Mouse (Mus musculus) Patski (cell line): ENCODE data around the gene Scamp4. TPM values are rescaled to one million over a fixed set of nuclear protein-coding genes. Genes with fewer than 3 reads are reported as not detected.
"Not testable (repeated sequence)": the region's sequence is repeated elsewhere in the genome, so short reads cannot be mapped to it uniquely, and the experiment has no call there.

Experiments
- ATAC-seq: fragments of 100-300 bp; one replicate; pipeline ENCODE4 v1.8.0; 2021
- CTCF ChIA-PET: fragments of 350-600 bp; sonication (Branson Sonifier 250); formaldehyde crosslinking; loops from one replicate; lab custom pipeline; 2022; ENCODE audit warnings: inconsistent platforms; lab: Charles Lee
- POLR2A ChIA-PET: fragments of 350-600 bp; sonication (Branson Sonifier 250); formaldehyde crosslinking; loops from one replicate; lab custom pipeline; 2022; ENCODE audit warnings: antibody characterized with exemption, inconsistent platforms; lab: Charles Lee
- DNase-seq: peaks from one replicate; pipeline ENCODE4 v3.0.0-alpha.2; 2011; ENCODE audit warnings: low read depth, low spot score
- H3K27me3 ChIP-seq: fragments of 371-371 bp; one replicate; pipeline ENCODE4 v1.5.1; 2021
- CTCF ChIP-seq: fragments of 100-300 bp; IDR thresholded peaks from one replicate; pipeline ENCODE4 v1.5.1; 2021
- in situ Hi-C: fragments of 300-500 bp; cut with MboI; formaldehyde crosslinking; loops from 3 replicates; pipeline ENCODE4 v1.11.1; 2018; ENCODE audit warnings: low pct_unique_long_range_greater_than_20kb, mixed read lengths
- polyA plus RNA-seq: library from polyadenylated mRNA; unstranded; gene quantifications from one replicate; pipeline ENCODE4 v1.2.3, GENCODE M21; 2021

Gene Scamp4
- polyA plus RNA-seq, 1 experiment from 2014 or later = 76.6 TPM

- CTCF ChIA-PET = interaction anchor here (1.0 to 1.6 kb wide), 2 partner anchors 31 to 44 kb away, joined by 3 to 4 read pairs; no protein-coding TSS in a partner anchor
- no peak for TF ChIP-seq CTCF
- H3K27me3 ChIP-seq = no peaks in the 10 kb centered on the region
- POLR2A ChIA-PET = interaction anchor here (2.5 kb wide), 1 partner anchor 33 kb away, joined by 9 read pairs; no protein-coding TSS in a partner anchor
- in situ Hi-C loops = no loop called here
- ATAC-seq (no peak), DNase-seq (no peak)
Observed at GRCm38 (mm10) chr10:80621690-80621939, 18.9 kb downstream of the Scamp4 start.

GRCm38 (mm10) chr10:80621940-80622660 lies 19.4 kb downstream of the Scamp4 start:
- DNase-seq (peak; percentile 99), ATAC-seq (peak; percentile 69)
- in situ Hi-C loops = no loop called here
- CTCF ChIA-PET = interaction anchor here (0.8 to 1.6 kb wide), 3 partner anchors 31 to 44 kb away, joined by 3 to 4 read pairs (median 3); no protein-coding TSS in a partner anchor
- TF ChIP-seq CTCF = no peak
- POLR2A ChIA-PET = interaction anchor here (0.9 to 2.5 kb wide), 4 partner anchors 32 to 92 kb away, joined by 3 to 9 read pairs (median 4); no protein-coding TSS in a partner anchor
- H3K27me3 ChIP-seq = no peaks in the 10 kb centered on the region

- no peak for ATAC-seq
- no peak for TF ChIP-seq CTCF
- DNase-seq = no peak
- in situ Hi-C loops = no loop called here
- POLR2A ChIA-PET = interaction anchor here (0.7 to 2.5 kb wide), 6 partner anchors 27 to 91 kb away, joined by 3 to 9 read pairs (median 4); no protein-coding TSS in a partner anchor
- no peaks in the 10 kb centered on the region for H3K27me3 ChIP-seq
- CTCF ChIA-PET = interaction anchor here (0.7 to 1.7 kb wide), 5 partner anchors 30 to 61 kb away, joined by 3 to 4 read pairs (median 4); no protein-coding TSS in a partner anchor
Observed at GRCm38 (mm10) chr10:80622661-80623456, 20.2 kb downstream of the Scamp4 start, which contains the start of gene Csnk1g2. Gene Csnk1g2, plus strand, starts transcription at chr10:80622838.

GRCm38 (mm10) chr10:80623457-80624191 lies 21.0 kb downstream of the Scamp4 start:
- in situ Hi-C loops = no loop called here
- DNase-seq = no peak
- H3K27me3 ChIP-seq = no peaks in the 10 kb centered on the region
- ATAC-seq = no peak
- ChIA-PET CTCF (interaction anchor here (0.7 to 1.7 kb wide), 2 partner anchors 29 to 61 kb away, joined by 4 read pairs; no protein-coding TSS in a partner anchor), POLR2A (interaction anchor here (0.7 to 2.5 kb wide), 5 partner anchors 27 to 53 kb away, joined by 3 to 9 read pairs (median 4); no protein-coding TSS in a partner anchor)
- TF ChIP-seq CTCF = no peak

GRCm38 (mm10) chr10:80625764-80626163 lies 23.1 kb downstream of the Scamp4 start:
- no peak for ATAC-seq
- TF ChIP-seq CTCF = no peak
- no peak for DNase-seq
- in situ Hi-C loops = no loop called here
- ChIA-PET CTCF (interaction anchor here (1.1 to 1.8 kb wide), 2 partner anchors 28 to 46 kb away, joined by 3 to 6 read pairs; no protein-coding TSS in a partner anchor), POLR2A (no interaction called here)
- no peaks in the 10 kb centered on the region for H3K27me3 ChIP-seq

GRCm38 (mm10) chr10:80627685-80628084 lies 25.0 kb downstream of the Scamp4 start:
- no peaks in the 10 kb centered on the region for H3K27me3 ChIP-seq
- CTCF ChIA-PET = no interaction called here
- TF ChIP-seq CTCF = no peak
- POLR2A ChIA-PET = interaction anchor here (0.9 kb wide), 1 partner anchor 11 kb away, joined by 3 read pairs; no protein-coding TSS in a partner anchor
- no peak for DNase-seq
- in situ Hi-C loops = no loop called here
- ATAC-seq = no peak

- H3K27me3 ChIP-seq = no peaks in the 10 kb centered on the region
- in situ Hi-C loops = no loop called here
- TF ChIP-seq CTCF = no peak
- DNase-seq = no peak
- ChIA-PET POLR2A (no interaction called here), CTCF (no interaction called here)
- no peak for ATAC-seq
Observed at GRCm38 (mm10) chr10:80628925-80629324, 26.3 kb downstream of the Scamp4 start.

GRCm38 (mm10) chr10:80635345-80635744 lies 32.7 kb downstream of the Scamp4 start:
- no peak for DNase-seq
- ATAC-seq = no peak
- no peak for TF ChIP-seq CTCF
- CTCF ChIA-PET = interaction anchor here (0.8 kb wide), 1 partner anchor 16 kb away, joined by 3 read pairs; no protein-coding TSS in a partner anchor
- no peaks in the 10 kb centered on the region for H3K27me3 ChIP-seq
- POLR2A ChIA-PET = no interaction called here
- in situ Hi-C loops = no loop called here

GRCm38 (mm10) chr10:80646936-80647335 lies 44.3 kb downstream of the Scamp4 start:
- DNase-seq (no peak), ATAC-seq (no peak)
- ChIA-PET POLR2A (no interaction called here), CTCF (no interaction called here)
- in situ Hi-C loops = no loop called here
- H3K27me3 ChIP-seq = no peaks in the 10 kb centered on the region
- no peak for TF ChIP-seq CTCF

- POLR2A ChIA-PET = interaction anchor here (1.2 kb wide), 1 partner anchor 27 kb away, joined by 4 read pairs; no protein-coding TSS in a partner anchor
- DNase-seq, in situ Hi-C loops, CTCF ChIA-PET, H3K27me3 ChIP-seq, ATAC-seq: not testable (repeated sequence)
Observed at GRCm38 (mm10) chr10:80649910-80650309, 47.2 kb downstream of the Scamp4 start.
